Mouse (Mus musculus): ENCODE measurements at regions not wholly inside any gene's neighbourhood (a gene's known extent, or its start where the extent isn't known, plus 50 kb on each side); places are given as distances from the start of the nearest gene placed in this dataset.
"Not testable (repeated sequence)": the region's sequence is repeated elsewhere in the genome, so short reads cannot be mapped to it uniquely, and the experiment has no call there.

- intact Hi-C loops (cut with DNase I): loop anchor here (5.0 kb wide), 1 partner anchor 53 kb away; no protein-coding TSS in a partner anchor
- no peak for DNase-seq
Observed at GRCm38 (mm10) chr1:136680173-136680572, 55.5 kb downstream of the Zfp281 start.

- intact Hi-C loops (cut with DNase I): loop anchor here (5.0 kb wide), 1 partner anchor 55 kb away; no protein-coding TSS in a partner anchor
Observed at GRCm38 (mm10) chr1:136682311-136682710, 57.6 kb downstream of the Zfp281 start.

GRCm38 (mm10) chr1:136683061-136683531 is 58.4 kb downstream of the Zfp281 start:
- intact Hi-C loops (cut with DNase I): loop anchor here (5.0 kb wide), 1 partner anchor 56 kb away; no protein-coding TSS in a partner anchor
- DNase-seq: peak; percentile 69 to 75

More at GRCm38 (mm10) chr1:136682311-136682710, 57.6 kb downstream of the Zfp281 start:
- DNase-seq: not testable (repeated sequence)

- peak; percentile 54 to 59 for DNase-seq
- intact Hi-C loops (cut with DNase I): loop anchor here (5.0 kb wide), 1 partner anchor 56 kb away; no protein-coding TSS in a partner anchor
Observed at GRCm38 (mm10) chr1:136683561-136684131, 58.9 kb downstream of the Zfp281 start.

- intact Hi-C loops (cut with DNase I): loop anchor here (5.0 kb wide), 1 partner anchor 57 kb away; no protein-coding TSS in a partner anchor
- no peak for DNase-seq
Observed at GRCm38 (mm10) chr1:136684481-136684880, 59.8 kb downstream of the Zfp281 start.

GRCm38 (mm10) chr1:136685191-136686060 is 60.7 kb downstream of the Zfp281 start:
- peak; percentile 34 to 55 for DNase-seq
- intact Hi-C loops (cut with DNase I): no loop called here

- DNase-seq: no peak
- intact Hi-C loops (cut with DNase I): no loop called here
Observed at GRCm38 (mm10) chr1:136686467-136686866, 61.8 kb downstream of the Zfp281 start.

GRCm38 (mm10) chr1:136690068-136690467 is 65.4 kb downstream of the Zfp281 start:
- intact Hi-C loops (cut with DNase I): no loop called here
- no peak for DNase-seq

GRCm38 (mm10) chr1:136693421-136693820 is 68.7 kb downstream of the Zfp281 start:
- no peak for DNase-seq
- intact Hi-C loops (cut with DNase I): no loop called here

- DNase-seq: no peak
Observed at GRCm38 (mm10) chr1:136694983-136695382, 70.3 kb downstream of the Zfp281 start.

GRCm38 (mm10) chr1:136696077-136696641 is 71.5 kb downstream of the Zfp281 start:
- intact Hi-C loops (cut with DNase I): no loop called here
- DNase-seq: peak in 1 of 2 experiments; percentile 26

More at GRCm38 (mm10) chr1:136694983-136695382, 70.3 kb downstream of the Zfp281 start:
- intact Hi-C loops (cut with DNase I): no loop called here

- intact Hi-C loops (cut with DNase I): no loop called here
- peak; percentile 25 to 35 for DNase-seq
Observed at GRCm38 (mm10) chr1:136698454-136699152, 73.9 kb downstream of the Zfp281 start.

- DNase-seq: no peak
- intact Hi-C loops (cut with DNase I): no loop called here
Observed at GRCm38 (mm10) chr1:136699153-136699524, 74.4 kb downstream of the Zfp281 start.

- no peak for DNase-seq
- intact Hi-C loops (cut with DNase I): no loop called here
Observed at GRCm38 (mm10) chr1:136699571-136699970, 74.9 kb downstream of the Zfp281 start.

- intact Hi-C loops (cut with DNase I): no loop called here
- no peak for DNase-seq
Observed at GRCm38 (mm10) chr1:136704139-136704538, 79.4 kb downstream of the Zfp281 start.

GRCm38 (mm10) chr1:136706509-136706908 is 81.8 kb downstream of the Zfp281 start:
- intact Hi-C loops (cut with DNase I): no loop called here
- no peak for DNase-seq

- intact Hi-C loops (cut with DNase I): no loop called here
- peak in 1 of 2 experiments; percentile 32 for DNase-seq
Observed at GRCm38 (mm10) chr1:136707394-136707793, 82.7 kb downstream of the Zfp281 start.

GRCm38 (mm10) chr1:136707866-136708265 is 83.2 kb downstream of the Zfp281 start:
- intact Hi-C loops (cut with DNase I): no loop called here

GRCm38 (mm10) chr1:136710196-136710595 is 85.5 kb downstream of the Zfp281 start:
- no peak for DNase-seq
- intact Hi-C loops (cut with DNase I): no loop called here

More at GRCm38 (mm10) chr1:136707866-136708265, 83.2 kb downstream of the Zfp281 start:
- DNase-seq: no peak

GRCm38 (mm10) chr1:136711243-136711642 is 86.5 kb downstream of the Zfp281 start:
- DNase-seq: no peak
- intact Hi-C loops (cut with DNase I): no loop called here
